Mouse (Mus musculus): ENCODE data around the gene Retsat. TPM values are rescaled to one million over a fixed set of nuclear protein-coding genes. Genes with fewer than 3 reads are reported as not detected.

Gene Retsat
- polyA plus RNA-seq, 1 experiment from 2014 or later: 41.0 TPM

DNA sequence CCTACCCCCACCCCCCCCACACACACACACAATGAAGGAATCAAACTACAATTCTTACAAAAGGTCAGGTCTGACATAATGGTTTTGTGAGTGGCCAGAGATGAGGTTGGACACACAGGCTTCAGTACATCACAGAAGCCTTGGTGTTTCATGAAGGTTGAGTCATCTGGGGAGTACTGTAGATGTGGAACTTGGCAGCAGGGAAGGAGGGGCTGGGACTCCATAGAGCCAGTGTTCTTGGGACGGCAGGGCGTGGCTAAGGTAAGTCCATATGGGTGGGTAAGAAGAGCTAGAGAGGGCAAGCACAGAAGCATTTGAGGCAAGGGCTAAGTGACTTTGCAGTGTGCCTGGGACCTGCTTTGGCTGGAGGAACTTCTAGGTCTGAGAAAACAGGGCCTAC is 5.8 kb downstream of the Retsat start:
- Histone ChIP-seq H3K9ac (ENCODE audit: low read depth, low read length) (no peak overlapping the region), H3K9me3 (replicated peaks; ENCODE audit: low read length) (no peaks in the 10 kb centered on the region), H3K4me1 (replicated peaks; ENCODE audit: insufficient read depth, low read length) (no peaks in the 10 kb centered on the region), H3K4me2 (ENCODE audit: low read length) (no peak overlapping the region), H3K36me3 (ENCODE audit: insufficient read depth, low read length) (peaks cover 26% of the 10 kb centered on the region; the same call in 1 of the 2 replicates), H3K27me3 (ENCODE audit: insufficient read depth, low read length) (no peaks in the 10 kb centered on the region), H3K4me3 (replicated peaks; ENCODE audit: low read depth, low read length) (no peak overlapping the region), H3K27ac (no peak overlapping the region)
- DNase-seq (ENCODE audit: low spot score): no peak
- WGBS: 87% methylated on average over 2 of the region's 2 CpGs
- ATAC-seq (replicated peaks; ENCODE audit: low FRiP score, low read depth): no peak
- TF ChIP-seq CTCF (IDR thresholded peaks at IDR 0.05; ENCODE audit: low read depth): no peak

DNA sequence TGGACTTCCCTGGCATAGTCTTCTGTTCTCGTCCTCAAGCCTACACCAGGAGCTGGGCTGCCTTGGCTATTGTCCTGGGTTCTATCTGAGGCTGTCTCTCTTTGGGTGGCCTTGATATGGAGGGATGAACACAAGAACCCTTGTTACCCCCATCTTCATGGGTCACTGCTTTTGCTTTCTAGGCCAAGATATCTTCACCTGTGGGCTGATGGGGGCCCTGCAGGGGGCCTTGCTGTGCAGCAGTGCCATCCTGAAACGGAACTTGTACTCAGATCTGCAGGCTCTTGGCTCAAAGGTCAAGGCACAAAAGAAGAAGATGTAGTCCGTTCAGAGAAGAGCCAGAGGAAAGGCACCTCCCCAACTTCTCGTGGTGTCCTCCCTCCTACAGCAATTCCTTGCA is 8.8 kb downstream of the Retsat start:
- no peaks in the 10 kb centered on the region for H3K9me3 ChIP-seq (replicated peaks; ENCODE audit: low read length)
- H3K36me3 ChIP-seq (ENCODE audit: insufficient read depth, low read length): peaks cover 51% of the 10 kb centered on the region
- no peak overlapping the region for H3K4me3 ChIP-seq (replicated peaks; ENCODE audit: low read depth, low read length)
- H3K9ac ChIP-seq (ENCODE audit: low read depth, low read length): no peak overlapping the region
- H3K4me1 ChIP-seq (replicated peaks; ENCODE audit: insufficient read depth, low read length): no peaks in the 10 kb centered on the region
- H3K27ac ChIP-seq: no peak overlapping the region
- ATAC-seq (replicated peaks; ENCODE audit: low FRiP score, low read depth): no peak
- H3K27me3 ChIP-seq (ENCODE audit: insufficient read depth, low read length): no peaks in the 10 kb centered on the region
- TF ChIP-seq CTCF (IDR thresholded peaks at IDR 0.05; ENCODE audit: low read depth): no peak
- no peak overlapping the region for H3K4me2 ChIP-seq (ENCODE audit: low read length)
- 77% methylated on average over 4 of the region's 4 CpGs for WGBS
- DNase-seq (ENCODE audit: low spot score): no peak

DNA sequence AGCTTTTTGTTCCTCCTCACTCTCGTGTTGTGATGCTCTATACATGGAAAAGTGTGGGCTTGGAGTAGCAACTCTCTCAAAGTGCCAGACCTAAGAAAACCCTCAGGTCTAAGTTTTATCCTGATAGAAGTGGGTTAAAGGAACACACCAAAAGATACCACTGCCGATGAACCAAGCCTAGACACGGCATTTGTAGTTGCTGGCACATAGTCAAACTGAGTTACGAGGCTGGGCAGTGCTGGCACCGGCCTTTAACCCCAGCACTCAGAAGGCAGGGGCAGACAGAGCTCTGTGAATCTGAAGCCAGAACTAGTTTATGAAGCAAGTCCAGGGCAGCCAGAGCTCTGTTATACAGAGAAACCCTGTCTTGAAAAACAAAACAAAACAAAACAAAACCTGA is 9.4 kb downstream of the Retsat start:
- no peak overlapping the region for H3K4me3 ChIP-seq (replicated peaks; ENCODE audit: low read depth, low read length)
- WGBS: 75% methylated on average over 5 of the region's 5 CpGs
- no peak overlapping the region for H3K4me2 ChIP-seq (ENCODE audit: low read length)
- no peaks in the 10 kb centered on the region for H3K27me3 ChIP-seq (ENCODE audit: insufficient read depth, low read length)
- DNase-seq (ENCODE audit: low spot score) (no peak), ATAC-seq (replicated peaks; ENCODE audit: low FRiP score, low read depth) (no peak)
- no peaks in the 10 kb centered on the region for H3K9me3 ChIP-seq (replicated peaks; ENCODE audit: low read length)
- H3K9ac ChIP-seq (ENCODE audit: low read depth, low read length): no peak overlapping the region
- no peak for TF ChIP-seq CTCF (IDR thresholded peaks at IDR 0.05; ENCODE audit: low read depth)
- peaks cover 51% of the 10 kb centered on the region for H3K36me3 ChIP-seq (ENCODE audit: insufficient read depth, low read length)
- H3K27ac ChIP-seq: no peak overlapping the region
- H3K4me1 ChIP-seq (replicated peaks; ENCODE audit: insufficient read depth, low read length): no peaks in the 10 kb centered on the region

DNA sequence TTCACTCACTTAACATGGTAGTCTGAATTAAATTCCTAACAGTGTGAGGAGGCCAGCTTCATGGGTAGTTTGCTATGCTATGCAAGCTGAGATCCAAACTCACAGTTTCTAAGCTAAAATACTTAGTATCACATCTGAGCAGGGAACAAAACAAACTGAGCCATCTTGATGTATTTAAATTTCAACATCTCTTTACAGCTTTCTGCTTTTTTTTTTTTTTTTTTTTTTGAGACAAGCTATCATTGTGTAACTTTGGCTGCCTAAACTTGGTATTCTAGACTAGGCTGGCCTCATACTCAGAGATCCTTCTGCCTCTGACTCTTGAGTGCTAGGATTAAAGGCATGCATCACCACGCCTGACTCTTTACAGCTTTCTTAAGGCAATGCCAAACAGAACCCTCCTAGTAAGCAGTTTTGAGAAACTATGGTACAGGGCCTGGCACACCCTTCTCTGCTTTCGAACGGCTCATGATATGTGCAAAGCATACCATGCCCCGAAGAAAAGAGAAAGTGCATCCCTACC is 10.4 kb downstream of the Retsat start:
- no peak overlapping the region for H3K27ac ChIP-seq
- H3K4me1 ChIP-seq (replicated peaks; ENCODE audit: insufficient read depth, low read length): no peaks in the 10 kb centered on the region
- H3K9me3 ChIP-seq (replicated peaks; ENCODE audit: low read length): no peaks in the 10 kb centered on the region
- no peak for TF ChIP-seq CTCF (IDR thresholded peaks at IDR 0.05; ENCODE audit: low read depth)
- ATAC-seq (replicated peaks; ENCODE audit: low FRiP score, low read depth): no peak
- no peak overlapping the region for H3K9ac ChIP-seq (ENCODE audit: low read depth, low read length)
- WGBS: 96% methylated on average over 4 of the region's 4 CpGs
- no peak overlapping the region for H3K4me3 ChIP-seq (replicated peaks; ENCODE audit: low read depth, low read length)
- DNase-seq (ENCODE audit: low spot score): no peak
- no peaks in the 10 kb centered on the region for H3K27me3 ChIP-seq (ENCODE audit: insufficient read depth, low read length)
- peaks cover 56% of the 10 kb centered on the region for H3K36me3 ChIP-seq (ENCODE audit: insufficient read depth, low read length)
- H3K4me2 ChIP-seq (ENCODE audit: low read length): no peak overlapping the region

DNA sequence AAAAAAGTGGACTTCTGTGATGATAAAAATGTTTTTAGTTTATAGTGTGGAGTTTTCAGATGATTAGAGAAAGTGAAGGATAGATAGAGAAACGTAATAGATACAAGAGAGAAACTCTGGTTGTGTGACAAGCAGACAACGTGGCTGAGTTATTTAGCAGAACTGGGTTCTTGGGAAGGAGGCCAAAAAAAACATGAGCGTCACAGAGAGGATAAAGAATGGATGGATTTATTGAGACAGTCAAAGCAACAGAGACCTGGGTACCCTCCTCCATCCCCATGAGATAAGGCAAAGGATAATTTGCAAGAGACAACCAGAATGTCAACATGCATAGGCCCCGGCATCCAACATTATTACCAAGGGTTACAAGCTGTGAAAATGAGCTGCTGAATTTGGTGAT is 12.0 kb downstream of the Retsat start:
- DNase-seq (ENCODE audit: low spot score): no peak
- Histone ChIP-seq H3K4me3 (replicated peaks; ENCODE audit: low read depth, low read length) (no peak overlapping the region), H3K36me3 (ENCODE audit: insufficient read depth, low read length) (peaks cover 58% of the 10 kb centered on the region)

DNA sequence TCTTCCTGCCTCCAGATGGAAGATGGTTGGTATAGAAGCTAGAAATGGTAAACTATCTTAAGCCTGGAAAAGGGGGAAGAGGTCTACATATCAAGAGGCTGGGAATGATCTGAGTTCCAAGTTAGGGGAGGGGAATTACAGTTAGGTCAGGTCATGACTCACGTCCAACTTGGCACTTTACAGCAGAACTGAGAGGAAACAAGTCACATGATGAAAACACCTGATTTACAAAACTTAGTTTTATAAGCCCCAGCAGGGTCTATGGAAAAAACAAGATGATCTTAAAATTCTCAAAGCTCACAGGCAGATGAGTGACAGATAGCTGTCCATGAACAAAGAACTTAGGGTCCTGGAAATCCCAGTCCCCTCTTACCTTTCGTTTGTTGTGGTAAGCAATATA is 16.9 kb downstream of the Retsat start:
- DNase-seq (ENCODE audit: low spot score) (no peak), ATAC-seq (replicated peaks; ENCODE audit: low FRiP score, low read depth) (no peak)
- H3K4me3 ChIP-seq (replicated peaks; ENCODE audit: low read depth, low read length): peak overlapping the region; percentile 81
- no peak overlapping the region for H3K27ac ChIP-seq
- H3K9me3 ChIP-seq (replicated peaks; ENCODE audit: low read length): no peaks in the 10 kb centered on the region
- H3K36me3 ChIP-seq (ENCODE audit: insufficient read depth, low read length): peaks cover 28% of the 10 kb centered on the region
- no peak for TF ChIP-seq CTCF (IDR thresholded peaks at IDR 0.05; ENCODE audit: low read depth)
- no peaks in the 10 kb centered on the region for H3K27me3 ChIP-seq (ENCODE audit: insufficient read depth, low read length)
- 51% methylated on average over 2 of the region's 2 CpGs for WGBS
- peaks cover 14% of the 10 kb centered on the region for H3K4me1 ChIP-seq (replicated peaks; ENCODE audit: insufficient read depth, low read length)
- H3K4me2 ChIP-seq (ENCODE audit: low read length): peak overlapping the region; percentile 82
- H3K9ac ChIP-seq (ENCODE audit: low read depth, low read length): 0 out of 2 replicates have a peak overlapping the region, but pooled peaks have one; percentile 74

More for the DNA sequence above, 12.0 kb downstream of the Retsat start:
- ATAC-seq (replicated peaks; ENCODE audit: low FRiP score, low read depth): no peak
- Histone ChIP-seq H3K27me3 (ENCODE audit: insufficient read depth, low read length) (no peaks in the 10 kb centered on the region), H3K4me2 (ENCODE audit: low read length) (no peak overlapping the region), H3K27ac (no peak overlapping the region), H3K4me1 (replicated peaks; ENCODE audit: insufficient read depth, low read length) (peaks cover 10% of the 10 kb centered on the region; the same call in 1 of the 2 replicates), H3K9me3 (replicated peaks; ENCODE audit: low read length) (no peaks in the 10 kb centered on the region), H3K9ac (ENCODE audit: low read depth, low read length) (no peak overlapping the region)
- 27% methylated on average over 4 of the region's 4 CpGs for WGBS
- TF ChIP-seq CTCF (IDR thresholded peaks at IDR 0.05; ENCODE audit: low read depth): no peak
